Mouse (Mus musculus) cerebellum, adult 2 months (tissue): ENCODE data around the gene Med10.

Source experiments
- CTCF ChIP-seq: fragments of 200-500 bp; IDR thresholded peaks from 2 replicates; pipeline ENCODE4 v1.5.1; 2011; ENCODE audit warnings: low read depth, mild to moderate bottlenecking, control low read depth, low read length, moderate library complexity, borderline replicate concordance; ENCODE audit not compliant: insufficient read depth
- POLR2A ChIP-seq: fragments of 200-500 bp; IDR thresholded peaks from 2 replicates; pipeline ENCODE4 v1.6.1; 2011; ENCODE audit warnings: low read length, control low read depth, borderline replicate concordance; ENCODE audit not compliant: insufficient read depth

GRCm38 (mm10) chr13:69864911-69865310 is 62.7 kb downstream of the Med10 start:
- no peak for TF ChIP-seq CTCF
- no peak for TF ChIP-seq POLR2A
